Mouse (Mus musculus) stomach, postnatal 0 days (tissue): ENCODE measurements around the gene Tm6sf2. TPM values are rescaled to one million over a fixed set of nuclear protein-coding genes. Genes with fewer than 3 reads are reported as not detected.
A peak's percentile ranks its signal among the peaks of the same experiment; 100 is the strongest.

Source experiments
- ATAC-seq: fragments of 200-750 bp; cut with Nextera tagmentation; 2 replicates; pipeline ENCODE4 v1.8.0; 2017; ENCODE audit not compliant: low FRiP score, low TSS enrichment
- DNase-seq: peaks from one replicate; pipeline ENCODE4 v3.0.0-alpha.2; 2016; ENCODE audit warnings: low spot score
- H3K27ac ChIP-seq: fragments of 300-500 bp; sonication (generic); replicated peaks from 2 replicates; pipeline ENCODE4 v1.5.1; 2014; ENCODE audit warnings: mild to moderate bottlenecking, control low read depth
- H3K27me3 ChIP-seq: fragments of 300-500 bp; sonication (generic); 2 replicates; pipeline ENCODE4 v1.6.1; 2014; ENCODE audit warnings: low read length; ENCODE audit not compliant: control insufficient read depth, insufficient read depth
- H3K36me3 ChIP-seq: fragments of 300-500 bp; sonication (generic); 2 replicates; pipeline ENCODE4 v1.6.1; 2014; ENCODE audit warnings: low read length, mixed read lengths; ENCODE audit not compliant: control insufficient read depth, insufficient read depth
- H3K4me1 ChIP-seq: fragments of 300-500 bp; sonication (generic); replicated peaks from 2 replicates; pipeline ENCODE4 v1.6.1; 2014; ENCODE audit warnings: antibody characterized with exemption; ENCODE audit not compliant: control insufficient read depth, insufficient read depth
- H3K4me2 ChIP-seq: fragments of 300-500 bp; sonication (generic); replicated peaks from 2 replicates; pipeline ENCODE4 v1.6.1; 2014; ENCODE audit warnings: low read depth, mild to moderate bottlenecking, control low read depth, moderate library complexity
- H3K4me3 ChIP-seq: fragments of 300-500 bp; sonication (generic); 2 replicates; pipeline ENCODE4 v1.5.1; 2014; ENCODE audit warnings: low read depth, low read length, control low read depth
- H3K9ac ChIP-seq: fragments of 300-500 bp; sonication (generic); 2 replicates; pipeline ENCODE4 v1.6.1; 2014; ENCODE audit warnings: mild to moderate bottlenecking, low read length, control low read depth, mixed read lengths
- H3K9me3 ChIP-seq: fragments of 300-500 bp; sonication (generic); 2 replicates; pipeline ENCODE4 v1.6.1; 2016; ENCODE audit warnings: low read length; ENCODE audit not compliant: control insufficient read depth
- CTCF ChIP-seq: IDR thresholded peaks from 2 replicates; pipeline ENCODE4 v1.5.1; 2016; ENCODE audit warnings: antibody characterized with exemption, low read depth, mild to moderate bottlenecking, moderate library complexity
- EP300 ChIP-seq: optimal IDR thresholded peaks from 2 replicates; pipeline ENCODE3; 2016; ENCODE audit warnings: antibody characterized with exemption
- WGBS: fragments of 180-500 bp; shearing (Covaris S2); extraction: QIAGEN DNeasy Blood & Tissue Kit; methylation state at CpG from one replicate; pipeline ENCODE4 v1.1.7; 2014; 5-methylcytosine and 5-hydroxymethylcytosine counted together
- polyA plus RNA-seq: library from polyadenylated mRNA; unstranded; fragments of >200 nt; fragmentation: Nextera tagmentation; extraction: Ambion mirVana; gene quantifications from 2 replicates; pipeline ENCODE4 v1.2.1, GENCODE M21; 2015

The Tm6sf2 gene
- polyA plus RNA-seq, 1 experiment from 2014 or later: 1.5 TPM

GRCm38 (mm10) chr8:70087237-70087636 is 14.5 kb downstream of the Tm6sf2 start:
- ATAC-seq (no peak), DNase-seq (no peak)
- 9% methylated on average over 7 of the region's 7 CpGs for WGBS
- Histone ChIP-seq H3K9me3 (no peaks in the 10 kb centered on the region), H3K27me3 (peaks cover 25% of the 10 kb centered on the region), H3K4me3 (no peak overlapping the region), H3K4me1 (no peaks in the 10 kb centered on the region), H3K36me3 (no peaks in the 10 kb centered on the region), H3K4me2 (no peak overlapping the region), H3K9ac (no peak overlapping the region), H3K27ac (no peak overlapping the region)
- TF ChIP-seq EP300 (no peak), CTCF (no peak)

GRCm38 (mm10) chr8:70087836-70088650 is 15.3 kb downstream of the Tm6sf2 start:
- Histone ChIP-seq H3K36me3 (no peaks in the 10 kb centered on the region), H3K4me2 (peak overlapping the region; percentile 27; the same call in 1 of the 2 replicates), H3K27ac (no peak overlapping the region), H3K27me3 (peaks cover 21% of the 10 kb centered on the region), H3K9ac (no peak overlapping the region), H3K9me3 (no peaks in the 10 kb centered on the region), H3K4me1 (no peaks in the 10 kb centered on the region), H3K4me3 (peak overlapping the region; percentile 18)
- TF ChIP-seq EP300: no peak
- peak; percentile 81 for TF ChIP-seq CTCF
- 3% methylated on average over 55 of the region's 56 CpGs for WGBS
- peak; percentile 55 for DNase-seq
- ATAC-seq: no peak

GRCm38 (mm10) chr8:70089296-70089960 is 16.7 kb downstream of the Tm6sf2 start:
- no peak overlapping the region for H3K27ac ChIP-seq
- WGBS: 62% methylated on average over 9 of the region's 9 CpGs

DNA sequence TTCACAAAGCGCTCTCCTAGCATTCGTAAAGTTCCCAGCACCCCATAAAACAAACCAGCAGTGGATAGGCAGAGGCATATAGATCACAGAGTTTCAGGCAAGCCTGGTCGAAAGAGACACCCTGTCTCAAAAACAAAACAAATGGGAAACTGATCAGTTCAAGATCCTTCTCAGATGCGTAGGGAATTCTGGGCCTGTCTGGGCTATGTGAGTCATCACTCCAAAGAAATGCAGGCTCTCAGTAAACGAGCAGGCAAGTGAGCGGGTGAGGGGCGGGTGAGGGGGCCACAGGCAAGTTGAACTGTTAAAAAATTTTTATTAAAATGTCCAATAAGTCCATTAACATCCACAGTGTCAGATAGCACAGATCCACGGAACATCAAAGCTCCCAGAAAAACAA is 20.1 kb downstream of the Tm6sf2 start:
- WGBS: 55% methylated on average over 8 of the region's 8 CpGs
- Histone ChIP-seq H3K4me2 (no peak overlapping the region), H3K9ac (no peak overlapping the region), H3K4me1 (no peaks in the 10 kb centered on the region), H3K27me3 (peaks cover 2% of the 10 kb centered on the region; the same call in 1 of the 2 replicates), H3K4me3 (no peak overlapping the region), H3K9me3 (no peaks in the 10 kb centered on the region), H3K36me3 (no peaks in the 10 kb centered on the region), H3K27ac (no peak overlapping the region)
- TF ChIP-seq EP300 (no peak), CTCF (no peak)
- DNase-seq: no peak
- no peak for ATAC-seq

More at GRCm38 (mm10) chr8:70089296-70089960, 16.7 kb downstream of the Tm6sf2 start:
- H3K4me1 ChIP-seq: no peaks in the 10 kb centered on the region
- H3K4me2 ChIP-seq: no peak overlapping the region
- no peak overlapping the region for H3K9ac ChIP-seq
- DNase-seq (no peak), ATAC-seq (no peak)
- H3K9me3 ChIP-seq: no peaks in the 10 kb centered on the region
- H3K36me3 ChIP-seq: no peaks in the 10 kb centered on the region
- TF ChIP-seq EP300 (no peak), CTCF (no peak)
- H3K27me3 ChIP-seq: peaks cover 12% of the 10 kb centered on the region; the same call in 1 of the 2 replicates
- no peak overlapping the region for H3K4me3 ChIP-seq

DNA sequence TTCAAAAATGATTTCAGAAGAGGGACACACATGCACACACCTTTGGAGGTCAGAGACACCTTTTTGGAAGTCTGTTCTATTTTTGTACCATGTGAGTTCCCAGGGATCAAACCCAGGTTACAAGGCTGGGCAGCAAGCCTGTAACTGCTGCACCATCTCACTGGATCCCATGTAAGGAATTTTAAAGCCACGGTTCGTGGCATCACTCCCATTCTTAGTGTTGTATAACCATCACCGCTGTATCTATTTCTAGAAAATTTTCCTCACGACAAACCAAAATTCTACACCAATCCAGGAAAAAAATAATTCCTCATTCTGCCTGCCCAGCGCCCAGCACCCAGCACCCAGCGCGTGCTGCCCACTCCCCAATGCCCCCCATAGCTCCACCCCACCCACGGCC is 26.6 kb downstream of the Tm6sf2 start:
- DNase-seq (no peak), ATAC-seq (no peak)
- Histone ChIP-seq H3K4me2 (no peak overlapping the region), H3K4me1 (no peaks in the 10 kb centered on the region), H3K9ac (no peak overlapping the region), H3K36me3 (no peaks in the 10 kb centered on the region), H3K9me3 (no peaks in the 10 kb centered on the region), H3K27me3 (no peaks in the 10 kb centered on the region), H3K27ac (no peak overlapping the region), H3K4me3 (no peak overlapping the region)
- 63% methylated on average over 8 of the region's 8 CpGs for WGBS
- TF ChIP-seq CTCF (no peak), EP300 (no peak)

- no peak for DNase-seq
- no peak overlapping the region for H3K27ac ChIP-seq
- no peaks in the 10 kb centered on the region for H3K36me3 ChIP-seq
- no peaks in the 10 kb centered on the region for H3K9me3 ChIP-seq
- no peak overlapping the region for H3K9ac ChIP-seq
- 78% methylated on average over 8 of the region's 8 CpGs for WGBS
- H3K4me2 ChIP-seq: no peak overlapping the region
- ATAC-seq: no peak
- no peaks in the 10 kb centered on the region for H3K4me1 ChIP-seq
- no peaks in the 10 kb centered on the region for H3K27me3 ChIP-seq
- H3K4me3 ChIP-seq: no peak overlapping the region
- TF ChIP-seq CTCF: no peak
- no peak for TF ChIP-seq EP300
These were observed 27.5 kb downstream of the Tm6sf2 start for GRCm38 (mm10) chr8:70100241-70100640.
